Mouse (Mus musculus): ENCODE measurements around the gene Eml2.

DNA sequence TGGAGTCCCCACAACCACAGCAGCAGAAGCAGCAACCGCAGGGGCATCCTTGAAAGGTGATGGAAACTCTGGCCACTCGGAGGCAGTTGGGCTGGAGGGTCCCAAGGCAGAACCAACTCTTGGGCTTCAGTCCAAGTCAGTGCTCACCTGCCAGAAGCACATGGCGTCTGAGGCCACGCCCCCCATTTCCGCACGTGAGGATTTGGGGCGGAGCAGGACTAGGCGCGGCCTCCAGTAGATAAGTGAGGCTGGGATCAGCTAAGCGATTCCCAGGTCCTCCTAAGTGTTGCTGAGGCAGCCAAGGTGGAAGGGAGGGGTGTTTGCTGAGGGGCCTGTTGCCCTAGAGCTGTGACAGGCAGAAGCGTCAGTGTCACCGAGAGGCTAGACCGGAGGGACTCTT, 11.2 kb upstream of the Eml2 start:
- TF ChIP-seq CTCF (IDR thresholded peaks at IDR 0.05; ENCODE audit: control insufficient read depth, insufficient read depth, insufficient replicate concordance, low read depth, low read length) = no peak
- 0 out of 2 replicates have a peak, but pooled peaks have one; percentile 20 for TF ChIP-seq POLR2A (IDR thresholded peaks at IDR 0.05; ENCODE audit: control insufficient read depth, low read depth, low read length)

All from testis, adult 2 months (tissue).